Mouse (Mus musculus) heart, adult 2 months (tissue): Measurements from ENCODE around the gene Lmna.

Experiments
- CTCF ChIP-seq: fragments of 200-600 bp; IDR thresholded peaks from 2 replicates; pipeline ENCODE4 v1.8.1; 2022; ENCODE audit warnings: antibody characterized with exemption, mild to moderate bottlenecking, moderate library complexity
- EP300 ChIP-seq: fragments of 200-500 bp; IDR thresholded peaks from 2 replicates; pipeline ENCODE4 v1.6.1; 2011; ENCODE audit warnings: low read depth, low read length, control low read depth; ENCODE audit not compliant: insufficient read depth

DNA sequence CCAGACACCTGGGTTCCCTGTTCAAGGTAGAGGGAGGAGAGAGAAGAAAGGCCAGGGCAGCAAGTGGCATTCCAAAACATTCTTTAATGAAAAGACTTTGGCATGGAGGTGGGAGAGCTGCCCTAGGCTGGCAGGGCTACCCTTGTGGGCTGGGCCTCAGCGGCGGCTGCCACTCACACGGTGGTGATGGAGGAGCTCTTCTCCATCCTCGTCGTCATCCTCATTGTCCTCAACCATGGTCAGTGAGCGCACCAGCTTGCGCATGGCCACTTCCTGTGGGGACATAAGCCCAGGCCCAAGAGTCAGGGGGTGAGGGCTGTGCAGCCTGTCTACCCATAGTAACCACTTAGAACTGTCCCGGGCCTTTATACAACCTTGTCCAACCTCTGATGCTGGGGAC, 26.6 kb downstream of the Lmna start:
- TF ChIP-seq CTCF (no peak), EP300 (no peak)
